In genomic region chr5:113580248-113580647, GRCm38 (mm10) we compare ENCODE assay signal across 8 mouse cellular contexts.
DNase-seq lines count a peak whose midpoint lies in the region; ATAC-seq lines count a peak whose summit lies in the region.

No protein-coding gene starts in this region.

- ATAC-seq in forebrain, embryonic 11.5 days (replicated peaks; ENCODE audit: low FRiP score) = no peak
- ATAC-seq in forebrain, embryonic 12.5 days (ENCODE audit: low FRiP score) = no peak
- ATAC-seq in midbrain, embryonic 16.5 days = no peak
- ATAC-seq in erythroblast, adult 5-6 weeks (replicated peaks; ENCODE audit: low FRiP score, poor library complexity, severe bottlenecking) = peak; percentile 52

- no peak overlapping the region for H3K27ac ChIP-seq in forebrain, embryonic 11.5 days (ENCODE audit: low read depth, low read length)
- no peak overlapping the region for H3K27ac ChIP-seq in forebrain, embryonic 12.5 days
- no peak overlapping the region for H3K27ac ChIP-seq in midbrain, embryonic 10.5 days (replicated peaks)
- H3K27ac ChIP-seq in midbrain, embryonic 16.5 days (ENCODE audit: low read length) = no peak overlapping the region

- no peaks in the 10 kb centered on the region for H3K36me3 ChIP-seq in forebrain, embryonic 11.5 days (ENCODE audit: control insufficient read depth, insufficient read depth, low read length)
- no peaks in the 10 kb centered on the region for H3K36me3 ChIP-seq in forebrain, embryonic 12.5 days (replicated peaks)
- H3K36me3 ChIP-seq in midbrain, embryonic 10.5 days = no peaks in the 10 kb centered on the region
- H3K36me3 ChIP-seq in midbrain, embryonic 16.5 days (ENCODE audit: control insufficient read depth, insufficient read depth, low read length) = no peaks in the 10 kb centered on the region; the same call in 1 of the 2 replicates

- WGBS in forebrain, embryonic 11.5 days = 49% methylated on average over 8 of the region's 8 CpGs
- WGBS in forebrain, embryonic 12.5 days = 49% methylated on average over 8 of the region's 8 CpGs
- 50% methylated on average over 8 of the region's 8 CpGs for WGBS in midbrain, embryonic 10.5 days
- WGBS in midbrain, embryonic 16.5 days = 41% methylated on average over 8 of the region's 8 CpGs

- no peaks in the 10 kb centered on the region for H3K9me3 ChIP-seq in forebrain, embryonic 11.5 days (ENCODE audit: control insufficient read depth, low read length)
- no peaks in the 10 kb centered on the region for H3K9me3 ChIP-seq in forebrain, embryonic 12.5 days
- H3K9me3 ChIP-seq in midbrain, embryonic 10.5 days (replicated peaks) = no peaks in the 10 kb centered on the region
- H3K9me3 ChIP-seq in midbrain, embryonic 16.5 days (replicated peaks; ENCODE audit: control insufficient read depth, low read length, poor library complexity, severe bottlenecking) = no peaks in the 10 kb centered on the region

- no peaks in the 10 kb centered on the region; the same call in 1 of the 2 replicates for H3K4me1 ChIP-seq in forebrain, embryonic 11.5 days (replicated peaks; ENCODE audit: control insufficient read depth, insufficient read depth, low read length)
- peaks cover 29% of the 10 kb centered on the region for H3K4me1 ChIP-seq in forebrain, embryonic 12.5 days
- H3K4me1 ChIP-seq in midbrain, embryonic 10.5 days = peaks cover 20% of the 10 kb centered on the region
- peaks cover 4% of the 10 kb centered on the region; the same call in 1 of the 2 replicates for H3K4me1 ChIP-seq in midbrain, embryonic 16.5 days (ENCODE audit: control insufficient read depth, insufficient read depth, low read length)

- DNase-seq in forebrain, embryonic 11.5 days (ENCODE audit: low spot score) = peak; percentile 65
- DNase-seq in midbrain, embryonic 10.5 days (ENCODE audit: low spot score) = peak; percentile 28
- peak; percentile 63 for DNase-seq in retina, postnatal 1 day
- DNase-seq in adrenal gland, postnatal 25 days = no peak
- DNase-seq in left cerebral cortex, adult 8-10 months (ENCODE audit: low spot score in 2 of 2) = no peak

- no peak overlapping the region for H3K4me2 ChIP-seq in forebrain, embryonic 11.5 days (ENCODE audit: low read depth, low read length, severe bottlenecking)
- no peak overlapping the region for H3K4me2 ChIP-seq in forebrain, embryonic 12.5 days
- H3K4me2 ChIP-seq in midbrain, embryonic 16.5 days (ENCODE audit: low read length) = no peak overlapping the region

- no peak overlapping the region for H3K9ac ChIP-seq in forebrain, embryonic 11.5 days (ENCODE audit: low read length)
- H3K9ac ChIP-seq in forebrain, embryonic 12.5 days = no peak overlapping the region
- H3K9ac ChIP-seq in midbrain, embryonic 16.5 days (ENCODE audit: low read depth, low read length) = no peak overlapping the region

- no peak overlapping the region for H3K4me3 ChIP-seq in forebrain, embryonic 11.5 days (ENCODE audit: low read depth, low read length)
- H3K4me3 ChIP-seq in forebrain, embryonic 12.5 days (replicated peaks) = no peak overlapping the region
- no peak overlapping the region for H3K4me3 ChIP-seq in midbrain, embryonic 10.5 days
- H3K4me3 ChIP-seq in midbrain, embryonic 16.5 days (ENCODE audit: low read depth, low read length) = no peak overlapping the region

- H3K27me3 ChIP-seq in forebrain, embryonic 11.5 days (ENCODE audit: control insufficient read depth, insufficient read depth, low read length) = no peaks in the 10 kb centered on the region
- H3K27me3 ChIP-seq in forebrain, embryonic 12.5 days = no peaks in the 10 kb centered on the region
- no peaks in the 10 kb centered on the region for H3K27me3 ChIP-seq in midbrain, embryonic 10.5 days (ENCODE audit: low read depth, poor library complexity, severe bottlenecking)
- H3K27me3 ChIP-seq in midbrain, embryonic 16.5 days (ENCODE audit: control insufficient read depth, insufficient read depth, low read depth, low read length) = no peaks in the 10 kb centered on the region

Comparison
In these comparisons a context has a peak if more than half of its experiments do, and no peak if none do; other contexts are left out.
1. DNase-seq: peak in forebrain, embryonic 11.5 days (single experiment), midbrain, embryonic 10.5 days (single experiment) and retina, postnatal 1 day (single experiment); none in adrenal gland, postnatal 25 days (single experiment) and left cerebral cortex, adult 8-10 months (0 of 2).